Mouse (Mus musculus) liver, embryonic 14.5 days (tissue): ENCODE measurements at regions not wholly inside any gene's neighbourhood (a gene's known extent, or its start where the extent isn't known, plus 50 kb on each side); places are given as distances from the start of the nearest gene placed in this dataset.

Experiments used
- ATAC-seq: fragments of 200-750 bp; cut with Nextera tagmentation; 2 replicates; pipeline ENCODE4 v1.8.0; 2017; ENCODE audit warnings: moderate number of reproducible peaks, mild to moderate bottlenecking, moderate library complexity; ENCODE audit not compliant: insufficient read depth
- DNase-seq, 3 experiments: peaks; one replicate each; pipeline ENCODE4 v3.0.0-alpha.2; 2012 to 2013; ENCODE audit warnings: low read depth in 3 of 3, low spot score in 3 of 3
- H3K27ac ChIP-seq: fragments of 300-500 bp; sonication (generic); 2 replicates; pipeline ENCODE4 v1.5.1; 2014; ENCODE audit warnings: moderate library complexity, mild to moderate bottlenecking, control low read depth, inconsistent platforms
- H3K27me3 ChIP-seq: fragments of 300-500 bp; sonication (generic); 2 replicates; pipeline ENCODE4 v1.6.1; 2014; ENCODE audit warnings: mild to moderate bottlenecking, low read length, moderate library complexity; ENCODE audit not compliant: control insufficient read depth, insufficient read depth
- H3K36me3 ChIP-seq: fragments of 300-500 bp; sonication (generic); replicated peaks from 2 replicates; pipeline ENCODE4 v1.6.1; 2014; ENCODE audit warnings: low read depth; ENCODE audit not compliant: control insufficient read depth, insufficient read depth
- H3K4me1 ChIP-seq, 2 experiments: fragments of 200-500 bp in 1 of 2; fragments of 300-500 bp in 1 of 2; sonication (generic) in 1 of 2; replicated peaks; 2 replicates each; pipeline ENCODE4 v1.6.1; 2012 to 2014; ENCODE audit warnings: antibody characterized with exemption in 1 of 2, inconsistent platforms in 1 of 2, low read length in 1 of 2; ENCODE audit not compliant: control insufficient read depth in 2 of 2, insufficient read depth in 2 of 2
- H3K4me2 ChIP-seq: fragments of 300-500 bp; sonication (generic); 2 replicates; pipeline ENCODE4 v1.6.1; 2014; ENCODE audit warnings: low read depth, mild to moderate bottlenecking, control low read depth, moderate library complexity
- H3K4me3 ChIP-seq, 2 experiments: fragments of 200-500 bp in 1 of 2; fragments of 300-500 bp in 1 of 2; sonication (generic) in 1 of 2; 2 replicates each; pipeline ENCODE4 v1.5.1; 2012 to 2014; ENCODE audit warnings: low read depth in 2 of 2, low read length in 2 of 2, mild to moderate bottlenecking in 2 of 2, control low read depth in 1 of 2, inconsistent platforms in 1 of 2, moderate library complexity in 1 of 2; ENCODE audit not compliant: insufficient read depth in 1 of 2
- H3K9ac ChIP-seq: fragments of 300-500 bp; sonication (generic); replicated peaks from 2 replicates; pipeline ENCODE4 v1.6.1; 2014; ENCODE audit warnings: mild to moderate bottlenecking, control low read depth, moderate library complexity
- H3K9me3 ChIP-seq: fragments of 300-500 bp; sonication (generic); 2 replicates; pipeline ENCODE4 v1.6.1; 2016; ENCODE audit warnings: low read length, mixed read lengths; ENCODE audit not compliant: control insufficient read depth
- CTCF ChIP-seq: IDR thresholded peaks from 2 replicates; pipeline ENCODE4 v1.5.1; 2016; ENCODE audit warnings: antibody characterized with exemption, low read depth, control low read depth
- EP300 ChIP-seq: IDR thresholded peaks from 2 replicates; pipeline ENCODE4 v1.6.1; 2016; ENCODE audit warnings: antibody characterized with exemption, low read depth
- WGBS: fragments of 180-500 bp; shearing (Covaris S2); extraction: QIAGEN DNeasy Blood & Tissue Kit; methylation state at CpG from one replicate; pipeline ENCODE4 v1.1.7; 2014; ENCODE audit not compliant: insufficient replicate concordance; 5-methylcytosine and 5-hydroxymethylcytosine counted together

- no peak overlapping the region for H3K9ac ChIP-seq
- no peak for ATAC-seq
- no peak overlapping the region for H3K4me2 ChIP-seq
- H3K27me3 ChIP-seq = no peaks in the 10 kb centered on the region
- no peaks in the 10 kb centered on the region for H3K9me3 ChIP-seq
- no peak overlapping the region for H3K4me3 ChIP-seq
- WGBS = 72% methylated on average over 6 of the region's 6 CpGs
- H3K36me3 ChIP-seq = no peaks in the 10 kb centered on the region
- peaks cover 0 to 8% of the 10 kb centered on the region in 2 experiments; a peak in 2 of 4 replicates for H3K4me1 ChIP-seq
- TF ChIP-seq EP300 (no peak), CTCF (no peak)
- H3K27ac ChIP-seq = no peak overlapping the region
- no peak for DNase-seq
These were observed 79.1 kb downstream of the Sema4f start for GRCm38 (mm10) chr6:82860485-82860884.

- Histone ChIP-seq H3K4me1 (no peaks in the 10 kb centered on the region), H3K36me3 (no peaks in the 10 kb centered on the region), H3K4me3 (no peak overlapping the region), H3K4me2 (no peak overlapping the region), H3K27ac (no peak overlapping the region), H3K9me3 (no peaks in the 10 kb centered on the region), H3K9ac (no peak overlapping the region), H3K27me3 (no peaks in the 10 kb centered on the region)
- WGBS = 64% methylated on average over 9 of the region's 9 CpGs
- ATAC-seq (no peak), DNase-seq (no peak)
- TF ChIP-seq CTCF (no peak), EP300 (no peak)
These were observed 82.0 kb upstream of the Hk2 start for GRCm38 (mm10) chr6:82856218-82856617.

- H3K4me3 ChIP-seq = no peak overlapping the region
- H3K36me3 ChIP-seq = no peaks in the 10 kb centered on the region
- WGBS = 57% methylated on average over 7 of the region's 7 CpGs
- no peak overlapping the region for H3K9ac ChIP-seq
- DNase-seq = no peak
- H3K4me1 ChIP-seq = no peaks in the 10 kb centered on the region
- TF ChIP-seq CTCF (no peak), EP300 (no peak)
- no peak overlapping the region for H3K4me2 ChIP-seq
- H3K9me3 ChIP-seq = no peaks in the 10 kb centered on the region
- ATAC-seq = no peak
- H3K27ac ChIP-seq = no peak overlapping the region
- H3K27me3 ChIP-seq = no peaks in the 10 kb centered on the region
These were observed 81.1 kb upstream of the Hk2 start for GRCm38 (mm10) chr6:82855401-82855800.

- TF ChIP-seq CTCF (no peak), EP300 (no peak)
- no peaks in the 10 kb centered on the region for H3K9me3 ChIP-seq
- no peak overlapping the region for H3K4me2 ChIP-seq
- H3K4me1 ChIP-seq = no peaks in the 10 kb centered on the region
- no peak overlapping the region for H3K27ac ChIP-seq
- H3K36me3 ChIP-seq = no peaks in the 10 kb centered on the region
- no peaks in the 10 kb centered on the region for H3K27me3 ChIP-seq
- DNase-seq (no peak), ATAC-seq (no peak)
- H3K4me3 ChIP-seq = no peak overlapping the region
- H3K9ac ChIP-seq = no peak overlapping the region
These were observed 80.5 kb upstream of the Hk2 start for GRCm38 (mm10) chr6:82854780-82855179.

- Histone ChIP-seq H3K36me3 (no peaks in the 10 kb centered on the region), H3K9me3 (no peaks in the 10 kb centered on the region), H3K4me2 (no peak overlapping the region), H3K27me3 (no peaks in the 10 kb centered on the region), H3K27ac (no peak overlapping the region), H3K9ac (no peak overlapping the region), H3K4me1 (no peaks in the 10 kb centered on the region), H3K4me3 (no peak overlapping the region)
- 43% methylated on average over 6 of the region's 6 CpGs for WGBS
- DNase-seq (no peak), ATAC-seq (no peak)
- no peak for TF ChIP-seq EP300
- no peak for TF ChIP-seq CTCF
These were observed 80.1 kb upstream of the Hk2 start for GRCm38 (mm10) chr6:82854338-82854737.

GRCm38 (mm10) chr6:82853076-82853475 lies 78.8 kb upstream of the Hk2 start:
- no peaks in the 10 kb centered on the region for H3K36me3 ChIP-seq
- no peak overlapping the region for H3K27ac ChIP-seq
- H3K4me1 ChIP-seq = no peaks in the 10 kb centered on the region
- no peaks in the 10 kb centered on the region for H3K27me3 ChIP-seq
- H3K9ac ChIP-seq = no peak overlapping the region
- no peak overlapping the region for H3K4me3 ChIP-seq
- no peak for TF ChIP-seq CTCF
- TF ChIP-seq EP300 = no peak
- ATAC-seq (no peak), DNase-seq (no peak)
- WGBS = 66% methylated on average over 5 of the region's 5 CpGs
- no peaks in the 10 kb centered on the region for H3K9me3 ChIP-seq
- no peak overlapping the region for H3K4me2 ChIP-seq
